Mouse (Mus musculus): Measurements from ENCODE around the gene Adipoq.
"Not testable (repeated sequence)": the region's sequence is repeated elsewhere in the genome, so short reads cannot be mapped to it uniquely, and the experiment has no call there.

Adipoq gene

GRCm38 (mm10) chr16:23159749-23160148 lies 13.4 kb downstream of the Adipoq start:
- DNase-seq (ENCODE audit: extremely low spot score), result no peak

GRCm38 (mm10) chr16:23162116-23162515 lies 15.8 kb downstream of the Adipoq start:
- no peak for DNase-seq (ENCODE audit: extremely low spot score)

DNA sequence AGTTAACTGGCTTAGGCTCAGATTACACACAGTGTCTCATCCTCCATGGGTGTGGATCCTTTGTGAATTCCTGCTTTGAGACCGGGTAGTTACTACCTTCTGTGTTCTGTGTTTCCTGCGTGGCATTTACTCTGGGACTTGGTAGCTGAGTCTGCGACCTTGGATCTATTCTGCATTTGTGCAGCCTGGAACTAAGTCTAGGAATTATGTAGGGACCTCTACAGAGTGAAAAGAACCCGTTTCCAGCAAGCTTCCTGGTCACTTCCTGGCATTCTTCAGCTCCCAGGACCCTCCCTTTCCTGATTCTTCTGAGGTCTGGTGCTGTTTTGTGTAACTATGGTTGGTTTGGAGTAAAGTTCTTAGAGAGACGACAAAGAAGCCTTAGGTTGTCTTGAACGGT lies 18.1 kb downstream of the Adipoq start:
- DNase-seq (ENCODE audit: extremely low spot score), result no peak

DNA sequence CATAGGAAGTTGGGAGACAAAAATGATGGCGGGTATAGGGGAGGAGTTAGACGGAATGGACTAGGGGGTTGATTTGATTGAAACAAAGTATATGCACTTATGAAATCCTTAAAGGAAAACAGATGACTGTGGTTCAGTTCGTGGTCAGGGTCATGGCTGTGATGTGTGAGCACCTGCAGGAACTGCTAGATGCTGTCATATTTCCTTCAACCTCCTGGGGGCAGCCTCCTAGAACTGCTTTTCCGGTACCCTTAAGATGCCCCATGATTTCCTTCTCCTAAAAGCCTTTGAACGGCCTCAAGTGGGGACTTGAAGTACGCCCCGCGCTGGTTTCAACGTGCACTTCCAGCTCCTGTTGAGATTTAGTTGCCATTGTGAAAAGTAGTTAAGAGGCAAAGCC lies 19.1 kb downstream of the Adipoq start:
- DNase-seq (ENCODE audit: extremely low spot score), result no peak

DNA sequence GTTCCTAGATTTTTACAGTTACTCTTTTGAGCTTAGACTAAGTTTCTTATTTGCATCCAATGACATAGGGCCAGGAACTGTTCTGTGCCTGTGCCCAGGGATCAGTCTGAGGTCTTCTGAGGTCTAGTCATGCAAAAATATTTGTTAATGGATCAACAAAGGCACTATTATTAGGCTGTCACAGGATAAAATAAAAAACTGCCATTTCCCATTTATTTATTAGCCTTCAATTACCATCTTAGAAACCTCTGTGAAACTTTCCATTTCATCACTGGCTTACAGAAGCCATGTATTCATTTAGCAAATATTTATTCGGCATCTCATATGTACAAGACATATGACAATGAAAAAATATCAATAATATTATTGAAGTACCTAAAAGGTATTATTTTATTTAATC lies 20.3 kb downstream of the Adipoq start:
- no peak for DNase-seq (ENCODE audit: extremely low spot score)

DNA sequence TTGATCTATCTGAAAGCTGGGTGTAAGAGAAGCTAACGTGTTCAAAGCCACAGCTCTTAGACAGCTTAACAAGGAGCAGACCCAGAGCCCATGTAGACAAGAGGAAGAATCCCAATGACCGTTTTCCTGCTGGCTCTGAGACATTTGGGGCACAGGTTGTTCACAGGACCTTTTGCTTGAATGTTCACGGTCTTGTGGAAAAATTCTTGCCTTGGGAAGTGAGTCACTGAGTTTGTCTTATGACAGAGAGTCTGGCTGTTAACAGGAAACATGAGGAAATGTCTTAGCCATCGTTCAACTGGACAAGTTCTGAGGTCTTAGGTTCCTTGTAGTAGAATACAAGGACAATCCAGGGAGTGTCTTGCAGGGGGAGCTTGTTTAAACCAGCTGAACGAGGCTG lies 20.7 kb downstream of the Adipoq start:
- no peak for DNase-seq (ENCODE audit: extremely low spot score)

GRCm38 (mm10) chr16:23170813-23171212 lies 24.5 kb downstream of the Adipoq start:
- no peak for DNase-seq (ENCODE audit: extremely low spot score)

GRCm38 (mm10) chr16:23173904-23174303 lies 27.6 kb downstream of the Adipoq start:
- DNase-seq (ENCODE audit: extremely low spot score), result no peak

DNA sequence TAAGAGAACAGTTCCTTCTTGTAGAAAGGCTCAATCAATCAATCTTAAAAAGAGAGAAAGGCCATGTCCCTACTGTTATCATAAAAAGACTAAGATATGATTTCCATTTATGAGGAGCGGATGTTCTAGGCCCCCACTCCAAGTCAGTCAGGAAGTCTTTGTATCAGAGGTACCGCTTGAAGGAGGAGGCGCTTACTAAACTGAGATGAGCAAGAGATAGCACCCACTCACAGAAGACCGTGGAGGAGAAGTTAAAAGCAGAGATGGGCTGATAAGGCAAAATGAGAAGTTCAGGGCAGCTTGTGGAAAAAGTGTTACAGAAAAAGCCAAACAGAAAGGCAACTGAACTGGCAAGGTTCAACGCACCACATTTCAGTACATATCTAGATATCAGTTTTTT lies 28.5 kb downstream of the Adipoq start:
- DNase-seq (ENCODE audit: extremely low spot score), result no peak

DNA sequence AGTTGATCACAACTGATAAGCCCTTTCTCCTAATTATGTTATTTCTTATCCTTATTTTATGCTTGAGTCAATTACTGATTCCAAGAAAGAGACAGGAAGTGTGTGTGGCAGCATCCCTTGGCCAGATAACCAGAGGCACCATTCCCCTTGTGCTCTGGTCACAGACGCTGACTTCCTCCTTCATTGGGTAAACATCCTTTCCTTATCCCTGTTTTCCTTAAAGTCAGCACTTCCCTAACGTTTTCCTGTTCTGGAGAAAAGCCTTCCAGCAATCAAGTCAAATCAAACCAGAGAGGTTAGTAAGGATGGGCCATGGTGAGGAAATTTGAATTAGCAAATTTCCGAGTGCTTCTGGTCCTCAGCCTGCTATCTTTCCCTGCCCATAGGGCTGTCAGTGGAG lies 29.6 kb downstream of the Adipoq start:
- DNase-seq (ENCODE audit: extremely low spot score), result no peak

GRCm38 (mm10) chr16:23177856-23178255 lies 31.5 kb downstream of the Adipoq start:
- DNase-seq (ENCODE audit: extremely low spot score), result no peak

- DNase-seq (ENCODE audit: extremely low spot score), result no peak
Observed at GRCm38 (mm10) chr16:23178796-23179195, 32.5 kb downstream of the Adipoq start.

- DNase-seq (ENCODE audit: extremely low spot score), result not testable (repeated sequence)
Observed at GRCm38 (mm10) chr16:23179436-23179835, 33.1 kb downstream of the Adipoq start.

DNA sequence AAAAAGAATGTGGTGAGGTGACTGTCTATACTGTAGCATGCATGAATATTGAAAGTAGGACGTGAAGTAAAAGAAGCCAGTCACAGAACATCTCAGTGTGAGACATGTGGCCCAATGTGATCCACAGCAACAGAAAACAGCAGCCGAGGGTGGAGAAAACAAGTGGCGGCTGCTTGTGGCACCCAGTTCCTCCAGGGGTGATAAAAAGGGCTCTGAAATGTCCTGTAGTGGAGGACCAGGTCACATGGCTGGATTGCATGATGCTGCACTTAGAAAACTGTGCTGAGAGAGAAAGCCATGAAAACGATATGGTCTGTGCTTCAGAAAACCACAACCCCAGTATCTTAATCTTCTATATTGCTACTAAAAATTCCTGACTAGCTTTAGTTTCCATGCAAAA lies 34.7 kb downstream of the Adipoq start:
- DNase-seq (ENCODE audit: extremely low spot score), result no peak

GRCm38 (mm10) chr16:23181487-23181886 lies 35.2 kb downstream of the Adipoq start:
- no peak for DNase-seq (ENCODE audit: extremely low spot score)

DNA sequence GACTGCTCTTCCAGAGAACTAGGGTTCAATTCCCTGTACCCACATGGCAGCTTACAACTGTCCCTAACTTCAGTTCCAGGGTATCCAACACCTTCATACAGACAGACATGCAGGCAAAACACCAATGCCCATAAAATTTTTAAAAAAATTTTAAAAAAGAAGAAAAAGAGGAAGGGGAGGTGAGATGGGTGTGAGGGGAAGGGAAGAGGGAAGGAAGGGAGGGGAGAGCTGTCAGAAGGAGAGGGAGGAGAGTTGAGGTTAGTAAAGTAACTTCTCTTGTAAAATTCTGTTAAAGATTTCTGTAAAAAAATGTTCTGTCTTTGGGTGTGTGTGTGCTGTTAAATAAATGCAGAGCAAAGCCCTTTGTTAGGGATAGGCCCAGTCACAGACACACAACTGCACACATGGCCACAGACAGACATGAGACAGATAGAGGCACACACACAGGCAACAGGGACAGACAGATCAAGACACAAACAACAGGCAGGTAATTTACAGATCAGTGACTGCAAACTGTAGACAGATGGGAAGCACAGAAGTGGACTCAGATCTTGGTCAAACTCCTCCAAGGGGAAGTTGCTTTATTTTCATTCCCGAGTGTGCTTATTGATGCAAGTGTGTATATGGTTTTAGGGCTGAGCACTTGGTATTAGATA lies 35.7 kb downstream of the Adipoq start:
- DNase-seq (ENCODE audit: extremely low spot score), result no peak

- DNase-seq (ENCODE audit: extremely low spot score), result no peak
Observed at GRCm38 (mm10) chr16:23185824-23186223, 39.5 kb downstream of the Adipoq start.

DNA sequence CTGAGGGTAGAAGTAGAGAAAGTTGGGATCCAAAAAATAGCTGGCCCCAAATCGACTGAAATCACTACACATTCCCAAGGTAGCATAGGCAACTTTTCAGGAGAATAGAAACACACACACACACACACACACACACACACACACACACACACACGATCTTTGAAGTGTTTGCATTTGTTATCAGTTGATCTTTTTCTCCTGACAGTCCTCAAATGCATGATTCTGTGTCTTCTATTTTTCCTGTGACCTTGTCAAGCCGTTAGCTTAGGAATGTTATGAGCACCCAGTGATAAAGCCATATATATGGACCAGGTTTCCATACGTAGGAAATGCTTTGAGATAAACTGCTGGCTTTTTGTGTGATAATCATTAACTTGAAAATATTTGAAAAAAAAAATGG lies 40.1 kb downstream of the Adipoq start:
- no peak for DNase-seq (ENCODE audit: extremely low spot score)

DNA sequence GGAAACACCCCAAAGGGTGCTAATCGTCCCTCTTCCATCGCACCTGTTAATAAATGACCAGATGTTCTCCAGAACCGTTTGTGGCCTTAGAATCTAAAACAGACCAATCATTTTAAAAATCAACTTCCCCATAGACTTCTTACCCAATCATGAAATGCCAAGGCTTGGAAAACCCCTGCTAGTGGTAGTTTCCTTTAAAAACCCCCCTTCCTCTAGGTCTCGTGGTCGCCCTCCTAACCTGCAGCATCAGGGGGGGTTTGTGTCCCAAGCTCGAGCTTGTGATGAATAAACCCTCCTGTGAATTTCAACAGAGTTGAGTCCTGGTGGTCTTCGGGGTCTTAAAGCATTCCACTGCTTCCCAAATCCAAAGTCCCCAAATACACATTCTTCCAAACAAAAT lies 41.6 kb downstream of the Adipoq start:
- no peak for DNase-seq (ENCODE audit: extremely low spot score)

DNA sequence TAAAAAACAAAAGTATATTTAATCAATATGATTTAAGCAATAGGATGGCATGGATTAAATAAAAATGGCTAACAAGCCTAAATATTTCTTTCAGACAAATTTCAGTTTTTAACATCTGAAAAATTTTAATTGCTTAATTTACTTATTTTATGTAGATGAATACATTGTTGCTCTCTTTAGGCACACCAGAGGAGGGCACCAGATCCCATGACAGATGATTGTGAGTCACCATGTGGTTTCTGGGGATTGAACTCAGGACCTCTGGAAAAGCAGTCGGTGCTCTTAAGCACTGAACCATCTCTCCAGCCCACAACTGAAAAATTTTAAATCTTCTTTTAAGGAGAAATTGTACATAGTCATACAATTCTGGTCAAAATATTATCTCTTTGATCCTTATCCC lies 43.3 kb downstream of the Adipoq start:
- no peak for DNase-seq (ENCODE audit: extremely low spot score)

DNA sequence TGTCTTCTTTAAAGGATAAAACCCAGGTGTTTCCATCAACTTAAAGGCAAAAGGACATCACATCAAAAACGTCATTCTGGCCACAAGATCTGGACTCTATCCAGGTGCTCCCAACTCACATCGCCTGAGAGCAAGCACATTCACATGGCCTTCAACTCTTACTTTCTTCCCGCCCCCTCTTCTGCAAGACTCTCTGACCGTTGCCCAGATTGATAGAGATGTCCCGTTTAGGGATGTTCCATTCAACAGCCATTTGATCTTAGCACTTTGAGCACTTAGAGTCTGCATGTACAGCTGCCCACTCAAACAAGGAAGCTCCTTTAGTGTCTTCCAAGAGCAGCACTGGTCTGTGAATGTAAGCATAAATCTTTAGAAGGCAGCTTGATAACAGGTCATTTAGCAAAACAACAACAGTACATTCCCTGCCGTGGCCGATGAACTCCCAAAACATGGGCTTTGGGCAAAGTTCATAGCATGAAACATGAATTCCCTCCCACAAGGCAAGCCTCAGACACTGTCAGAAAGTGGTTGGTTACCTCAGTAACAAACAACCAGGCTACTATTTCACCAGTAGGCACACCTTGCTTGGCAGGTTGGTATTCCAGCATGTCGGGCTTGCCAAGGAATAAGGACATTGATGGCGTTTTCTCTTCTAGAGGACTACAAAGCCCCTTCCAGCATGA lies 45.4 kb downstream of the Adipoq start:
- DNase-seq (ENCODE audit: extremely low spot score), result no peak

DNA sequence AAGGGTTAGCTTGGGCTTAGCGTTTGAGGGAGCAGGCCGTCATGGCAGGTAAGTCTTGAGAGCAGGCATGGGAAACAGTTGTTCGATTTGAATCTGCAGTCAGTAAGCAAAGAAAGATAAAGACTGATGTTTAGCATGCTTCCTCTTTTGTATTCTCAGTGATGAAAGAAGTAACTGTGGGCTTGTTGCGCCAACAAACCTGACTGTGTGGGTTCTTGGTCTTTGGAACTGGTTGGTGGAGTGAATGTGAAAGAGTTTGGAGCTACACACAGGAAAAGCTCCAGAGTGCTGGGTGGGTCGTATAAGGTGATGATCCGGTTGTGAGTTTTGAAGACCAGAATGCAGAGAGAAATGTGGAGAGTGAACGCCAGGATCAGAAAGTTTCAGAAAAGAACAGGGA lies 49.3 kb downstream of the Adipoq start:
- DNase-seq (ENCODE audit: extremely low spot score), result no peak

DNA sequence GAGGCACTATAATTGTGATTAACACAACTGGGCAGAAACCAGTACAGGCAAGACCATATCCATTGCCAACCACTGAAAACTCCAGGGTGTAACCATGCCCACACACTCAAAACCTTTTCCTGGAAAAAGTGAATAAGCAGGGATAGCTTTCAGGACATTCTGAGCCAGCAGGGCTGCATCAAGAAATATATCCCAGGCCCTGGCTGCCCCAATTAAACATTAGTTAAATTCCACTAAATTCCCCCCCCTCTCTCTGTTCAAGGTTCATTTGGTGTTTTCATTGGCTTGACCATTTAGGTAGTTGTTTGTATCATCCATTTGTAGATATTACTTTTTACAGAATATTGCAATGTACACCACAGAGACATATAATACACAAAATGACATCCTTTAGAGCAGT lies 50.0 kb downstream of the Adipoq start:
- no peak for DNase-seq (ENCODE audit: extremely low spot score)

DNA sequence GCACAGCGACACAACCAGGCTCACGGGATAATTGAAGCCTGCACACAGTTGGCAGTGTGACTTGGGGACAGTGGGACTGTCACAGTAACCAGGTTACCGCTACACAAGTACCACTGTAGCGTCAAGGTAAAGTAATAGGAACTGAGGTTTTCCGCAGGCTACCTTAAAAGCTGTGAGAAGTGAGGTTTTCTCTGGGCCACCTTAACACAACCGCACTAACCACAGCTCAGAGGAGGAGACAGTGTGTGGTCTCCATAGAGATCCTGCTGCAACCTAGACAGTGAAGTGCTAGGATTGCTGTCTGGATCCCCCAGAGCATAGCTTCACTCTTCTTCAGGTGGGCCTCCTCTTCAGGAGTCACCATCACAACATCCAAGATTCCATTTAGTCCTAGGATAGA lies 50.5 kb downstream of the Adipoq start:
- no peak for DNase-seq (ENCODE audit: extremely low spot score)

Data from embryo, embryonic 9.5 days (tissue).